Mouse (Mus musculus): ENCODE data around the gene Zfp316. TPM values are rescaled to one million over a fixed set of nuclear protein-coding genes. Genes with fewer than 3 reads are reported as not detected.

The Zfp316 gene
- polyA plus RNA-seq, 1 experiment from 2014 or later = 0.43 TPM

GRCm38 (mm10) chr5:143253186-143253880, 16.5 kb downstream of the Zfp316 start:
- peaks cover 11% of the 10 kb centered on the region for H3K36me3 ChIP-seq (ENCODE audit: control insufficient read depth, insufficient read depth, low read length)
- peak overlapping the region; percentile 19; the same call in 1 of the 2 replicates for H3K9ac ChIP-seq (ENCODE audit: low read depth, low read length)
- peaks cover 50% of the 10 kb centered on the region for H3K27me3 ChIP-seq (replicated peaks; ENCODE audit: control insufficient read depth, insufficient read depth, low read length)
- H3K4me3 ChIP-seq (ENCODE audit: low read length) = peak overlapping the region; percentile 40
- WGBS = 4% methylated on average over 90 of the region's 103 CpGs
- H3K4me1 ChIP-seq (ENCODE audit: control insufficient read depth, insufficient read depth, low read length) = peaks cover 14% of the 10 kb centered on the region
- H3K4me2 ChIP-seq (ENCODE audit: low read depth, low read length) = peak overlapping the region; percentile 65
- peaks cover 4% of the 10 kb centered on the region for H3K9me3 ChIP-seq (ENCODE audit: control insufficient read depth, low read length)
- no peak overlapping the region for H3K27ac ChIP-seq (ENCODE audit: low read length)
- peak; percentile 35; the same call in 1 of the 2 replicates for ATAC-seq

DNA sequence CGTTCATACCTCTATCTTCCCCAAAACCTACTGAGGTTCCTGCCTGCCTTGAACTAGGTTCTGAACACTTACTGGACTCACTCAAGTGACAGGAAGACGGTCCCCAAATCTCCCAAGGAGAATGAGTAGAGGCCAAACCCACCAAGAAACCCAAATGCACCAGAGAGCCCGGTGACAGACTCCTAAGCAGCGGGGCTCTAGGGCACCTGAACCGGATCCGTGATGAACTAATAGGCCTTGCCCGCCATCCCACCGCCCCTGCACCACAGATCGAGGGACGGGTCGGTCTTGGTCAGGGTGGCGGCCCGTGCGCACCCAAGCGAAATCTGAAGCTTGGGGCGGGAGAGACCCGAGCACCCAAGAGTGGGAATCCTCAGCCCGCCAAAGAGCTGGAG, 17.0 kb downstream of the Zfp316 start:
- H3K9ac ChIP-seq (ENCODE audit: low read depth, low read length) = no peak overlapping the region
- H3K27ac ChIP-seq (ENCODE audit: low read length) = no peak overlapping the region
- peaks cover 14% of the 10 kb centered on the region for H3K4me1 ChIP-seq (ENCODE audit: control insufficient read depth, insufficient read depth, low read length)
- ATAC-seq = no peak
- WGBS = 51% methylated on average over 18 of the region's 18 CpGs
- peaks cover 11% of the 10 kb centered on the region for H3K36me3 ChIP-seq (ENCODE audit: control insufficient read depth, insufficient read depth, low read length)
- H3K4me3 ChIP-seq (ENCODE audit: low read length) = no peak overlapping the region
- peaks cover 50% of the 10 kb centered on the region for H3K27me3 ChIP-seq (replicated peaks; ENCODE audit: control insufficient read depth, insufficient read depth, low read length)
- H3K9me3 ChIP-seq (ENCODE audit: control insufficient read depth, low read length) = peaks cover 4% of the 10 kb centered on the region
- H3K4me2 ChIP-seq (ENCODE audit: low read depth, low read length) = no peak overlapping the region

DNA sequence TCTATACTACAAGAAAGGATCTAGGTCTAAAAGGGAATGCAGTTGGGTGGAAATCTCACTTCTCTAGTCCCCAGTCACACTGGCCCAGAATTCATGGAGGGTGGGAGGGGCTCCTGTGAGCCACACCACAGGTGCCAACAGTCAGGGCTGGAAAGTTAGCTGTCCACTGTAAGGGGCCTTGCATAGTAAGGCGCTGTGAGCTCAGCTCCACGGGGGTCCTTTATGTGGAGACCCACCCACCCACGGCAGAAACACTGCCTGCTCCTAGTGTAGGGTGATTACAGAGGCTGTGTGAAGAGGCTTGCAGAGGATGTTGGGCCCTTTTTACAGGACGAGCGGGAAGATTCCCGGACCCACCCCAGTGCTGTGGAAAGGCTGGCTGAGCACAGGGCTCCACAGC, 17.8 kb downstream of the Zfp316 start:
- no peak overlapping the region for H3K4me2 ChIP-seq (ENCODE audit: low read depth, low read length)
- no peak overlapping the region for H3K4me3 ChIP-seq (ENCODE audit: low read length)
- H3K4me1 ChIP-seq (ENCODE audit: control insufficient read depth, insufficient read depth, low read length) = peaks cover 14% of the 10 kb centered on the region
- WGBS = 68% methylated on average over 6 of the region's 6 CpGs
- peaks cover 14% of the 10 kb centered on the region for H3K36me3 ChIP-seq (ENCODE audit: control insufficient read depth, insufficient read depth, low read length)
- no peak overlapping the region for H3K27ac ChIP-seq (ENCODE audit: low read length)
- no peak overlapping the region for H3K9ac ChIP-seq (ENCODE audit: low read depth, low read length)
- peaks cover 50% of the 10 kb centered on the region for H3K27me3 ChIP-seq (replicated peaks; ENCODE audit: control insufficient read depth, insufficient read depth, low read length)
- H3K9me3 ChIP-seq (ENCODE audit: control insufficient read depth, low read length) = peaks cover 4% of the 10 kb centered on the region
- no peak for ATAC-seq

GRCm38 (mm10) chr5:143244926-143245325, 24.9 kb downstream of the Zfp316 start:
- H3K4me2 ChIP-seq (ENCODE audit: low read depth, low read length) = no peak overlapping the region
- peaks cover 48% of the 10 kb centered on the region for H3K36me3 ChIP-seq (ENCODE audit: control insufficient read depth, insufficient read depth, low read length)
- H3K4me3 ChIP-seq (ENCODE audit: low read length) = no peak overlapping the region
- no peak overlapping the region for H3K27ac ChIP-seq (ENCODE audit: low read length)
- H3K27me3 ChIP-seq (replicated peaks; ENCODE audit: control insufficient read depth, insufficient read depth, low read length) = no peaks in the 10 kb centered on the region
- ATAC-seq = no peak
- H3K4me1 ChIP-seq (ENCODE audit: control insufficient read depth, insufficient read depth, low read length) = no peaks in the 10 kb centered on the region
- WGBS = 96% methylated on average over 26 of the region's 26 CpGs
- H3K9ac ChIP-seq (ENCODE audit: low read depth, low read length) = no peak overlapping the region
- H3K9me3 ChIP-seq (ENCODE audit: control insufficient read depth, low read length) = no peaks in the 10 kb centered on the region

GRCm38 (mm10) chr5:143236036-143236435, 33.8 kb downstream of the Zfp316 start:
- Histone ChIP-seq H3K9ac (ENCODE audit: low read depth, low read length) (peak overlapping the region; percentile 96), H3K27ac (ENCODE audit: low read length) (no peak overlapping the region), H3K4me3 (ENCODE audit: low read length) (peak overlapping the region; percentile 93), H3K36me3 (ENCODE audit: control insufficient read depth, insufficient read depth, low read length) (peaks cover 5% of the 10 kb centered on the region), H3K9me3 (ENCODE audit: control insufficient read depth, low read length) (no peaks in the 10 kb centered on the region), H3K4me1 (ENCODE audit: control insufficient read depth, insufficient read depth, low read length) (0 out of 2 replicates have a peak, but pooled peaks cover 6% of the 10 kb centered on the region), H3K4me2 (ENCODE audit: low read depth, low read length) (peak overlapping the region; percentile 83), H3K27me3 (replicated peaks; ENCODE audit: control insufficient read depth, insufficient read depth, low read length) (no peaks in the 10 kb centered on the region)
- 37% methylated on average over 9 of the region's 9 CpGs for WGBS
- no peak for ATAC-seq

GRCm38 (mm10) chr5:143235028-143235693, 34.7 kb downstream of the Zfp316 start, which contains the start of gene Zfp12:
Zfp12 (plus strand) TSS chr5:143235163.
- under 1% methylated on average over 57 of the region's 58 CpGs for WGBS
- peak; percentile 99 for ATAC-seq

DNA sequence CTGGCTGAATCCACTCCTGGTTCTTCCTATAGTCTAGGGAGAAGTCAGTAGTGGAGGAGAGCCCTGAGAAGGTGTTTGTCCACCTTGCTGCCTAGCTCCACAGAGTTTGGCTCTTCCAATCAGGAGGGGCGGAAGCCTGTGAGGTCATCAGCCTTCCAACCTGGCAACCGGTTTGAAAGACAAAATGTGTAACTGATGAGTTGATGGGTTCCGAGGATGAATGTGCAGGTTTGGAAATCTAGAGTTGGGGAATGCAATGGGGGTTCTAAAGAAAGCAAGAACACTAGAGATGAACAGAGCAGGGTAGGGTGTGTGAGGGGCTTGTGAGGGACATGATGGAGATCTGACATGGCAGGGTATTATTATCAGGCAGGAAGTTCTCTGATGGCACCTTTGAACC, 43.0 kb downstream of the Zfp316 start, which contains the start of gene Spdye4a:
Gene Spdye4a, minus strand, starts transcription at position 101 of the 400 bp plus-strand sequence.
- no peak for ATAC-seq
- Histone ChIP-seq H3K27me3 (replicated peaks; ENCODE audit: control insufficient read depth, insufficient read depth, low read length) (no peaks in the 10 kb centered on the region), H3K4me1 (ENCODE audit: control insufficient read depth, insufficient read depth, low read length) (no peaks in the 10 kb centered on the region), H3K9ac (ENCODE audit: low read depth, low read length) (no peak within 1 kb of the TSS), H3K4me3 (ENCODE audit: low read length) (no peak within 1 kb of the TSS), H3K9me3 (ENCODE audit: control insufficient read depth, low read length) (no peaks in the 10 kb centered on the region), H3K27ac (ENCODE audit: low read length) (no peak within 1 kb of the TSS), H3K36me3 (ENCODE audit: control insufficient read depth, insufficient read depth, low read length) (no peaks in the 10 kb centered on the region), H3K4me2 (ENCODE audit: low read depth, low read length) (no peak within 1 kb of the TSS)
- 89% methylated on average over 3 of the region's 3 CpGs for WGBS

More at GRCm38 (mm10) chr5:143235028-143235693, 34.7 kb downstream of the Zfp316 start, which contains the start of gene Zfp12:
- Histone ChIP-seq H3K4me1 (ENCODE audit: control insufficient read depth, insufficient read depth, low read length) (0 out of 2 replicates have a peak, but pooled peaks cover 6% of the 10 kb centered on the region), H3K9me3 (ENCODE audit: control insufficient read depth, low read length) (no peaks in the 10 kb centered on the region), H3K9ac (ENCODE audit: low read depth, low read length) (peak within 1 kb of the TSS; percentile 96), H3K36me3 (ENCODE audit: control insufficient read depth, insufficient read depth, low read length) (peaks cover 1% of the 10 kb centered on the region; the same call in 1 of the 2 replicates), H3K27ac (ENCODE audit: low read length) (peak within 1 kb of the TSS; percentile 98), H3K4me3 (ENCODE audit: low read length) (peak within 1 kb of the TSS; percentile 93), H3K27me3 (replicated peaks; ENCODE audit: control insufficient read depth, insufficient read depth, low read length) (no peaks in the 10 kb centered on the region), H3K4me2 (ENCODE audit: low read depth, low read length) (peak within 1 kb of the TSS; percentile 83)

DNA sequence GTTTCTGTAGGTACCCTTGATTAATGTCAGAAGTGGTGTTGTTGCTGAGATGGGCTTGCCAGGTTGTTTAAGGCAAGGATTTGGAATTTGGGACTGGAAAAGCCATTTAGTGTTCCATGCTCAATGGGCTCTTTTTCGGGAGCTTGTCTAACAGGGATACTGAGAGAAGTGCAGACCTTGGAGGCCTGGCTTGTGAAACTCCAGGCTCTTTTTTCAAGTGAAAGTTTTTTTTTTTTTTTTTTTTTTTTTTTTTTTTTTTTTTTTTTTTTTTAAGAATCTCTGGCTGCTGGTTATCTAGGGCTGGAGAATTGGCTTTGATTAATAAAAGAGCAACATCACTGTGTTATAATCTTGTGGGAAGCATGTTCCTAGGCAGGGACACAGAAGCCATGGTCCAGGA, 47.5 kb downstream of the Zfp316 start:
- Histone ChIP-seq H3K4me3 (ENCODE audit: low read length) (no peak overlapping the region), H3K27ac (ENCODE audit: low read length) (no peak overlapping the region), H3K9me3 (ENCODE audit: control insufficient read depth, low read length) (no peaks in the 10 kb centered on the region), H3K4me2 (ENCODE audit: low read depth, low read length) (no peak overlapping the region), H3K36me3 (ENCODE audit: control insufficient read depth, insufficient read depth, low read length) (no peaks in the 10 kb centered on the region), H3K9ac (ENCODE audit: low read depth, low read length) (no peak overlapping the region), H3K4me1 (ENCODE audit: control insufficient read depth, insufficient read depth, low read length) (no peaks in the 10 kb centered on the region), H3K27me3 (replicated peaks; ENCODE audit: control insufficient read depth, insufficient read depth, low read length) (no peaks in the 10 kb centered on the region)
- no peak for ATAC-seq
- whole genome bisulfite sequencing = 71% methylated on average over 1 of the region's 1 CpGs

GRCm38 (mm10) chr5:143220996-143221395, 48.8 kb downstream of the Zfp316 start:
- whole genome bisulfite sequencing = 65% methylated on average over 5 of the region's 5 CpGs

More at GRCm38 (mm10) chr5:143220996-143221395, 48.8 kb downstream of the Zfp316 start:
- no peaks in the 10 kb centered on the region for H3K4me1 ChIP-seq (ENCODE audit: control insufficient read depth, insufficient read depth, low read length)
- H3K9ac ChIP-seq (ENCODE audit: low read depth, low read length) = no peak overlapping the region
- no peak overlapping the region for H3K4me3 ChIP-seq (ENCODE audit: low read length)
- no peak overlapping the region for H3K27ac ChIP-seq (ENCODE audit: low read length)
- ATAC-seq = no peak
- no peaks in the 10 kb centered on the region for H3K36me3 ChIP-seq (ENCODE audit: control insufficient read depth, insufficient read depth, low read length)
- no peak overlapping the region for H3K4me2 ChIP-seq (ENCODE audit: low read depth, low read length)
- H3K27me3 ChIP-seq (replicated peaks; ENCODE audit: control insufficient read depth, insufficient read depth, low read length) = no peaks in the 10 kb centered on the region
- no peaks in the 10 kb centered on the region for H3K9me3 ChIP-seq (ENCODE audit: control insufficient read depth, low read length)
